Mouse (Mus musculus): ENCODE measurements around the gene Cldn7.

The Cldn7 gene

DNA sequence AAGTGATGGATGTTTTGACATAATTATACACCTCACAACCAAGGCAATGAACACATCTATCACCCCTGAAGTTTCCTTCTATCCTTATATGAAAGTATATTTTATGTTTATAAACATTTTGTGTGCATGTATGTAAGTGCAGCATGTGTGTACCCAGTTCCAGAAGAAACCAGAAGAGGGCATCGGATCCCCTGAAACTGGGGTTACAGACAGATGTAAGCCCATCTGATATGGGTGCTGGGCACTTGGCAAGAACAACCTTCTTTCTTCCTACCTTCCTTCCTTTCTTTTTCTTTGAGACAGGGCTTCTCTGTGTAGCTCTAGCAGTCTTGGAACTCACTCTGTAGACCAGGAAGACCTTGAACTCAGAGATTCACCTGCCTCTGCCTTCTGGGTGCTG lies 8.4 kb upstream of the Cldn7 start:
- no peak for DNase-seq

- no peak for DNase-seq
Observed at GRCm38 (mm10) chr11:69960616-69961015, 4.0 kb upstream of the Cldn7 start.

DNA sequence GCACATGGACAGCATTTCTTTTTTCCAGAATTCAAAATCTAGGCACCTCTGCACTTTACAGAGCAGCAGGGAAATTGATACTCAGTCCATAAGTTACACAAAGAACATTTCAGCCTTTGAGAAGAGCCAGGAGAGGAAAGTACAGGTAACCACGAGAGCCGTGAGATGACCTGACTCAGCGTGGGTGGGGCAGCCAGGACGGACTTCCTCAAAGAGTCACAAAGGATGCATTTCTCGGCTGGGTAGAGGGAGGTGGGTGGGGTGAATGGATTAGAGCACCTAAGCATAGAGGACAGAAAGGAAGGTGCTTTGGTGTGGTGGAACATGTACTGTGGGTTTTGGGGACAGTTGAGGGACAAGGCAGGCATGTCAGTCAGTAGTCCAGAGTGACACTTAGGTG lies 2.7 kb upstream of the Cldn7 start:
- no peak for DNase-seq

- DNase-seq = no peak
Observed at GRCm38 (mm10) chr11:69965271-69966005, 859 bp downstream of the Cldn7 start.

- DNase-seq = no peak
Observed at GRCm38 (mm10) chr11:69966006-69966859, 1.7 kb downstream of the Cldn7 start.

GRCm38 (mm10) chr11:69966860-69967517 lies 2.4 kb downstream of the Cldn7 start:
- DNase-seq = no peak

DNA sequence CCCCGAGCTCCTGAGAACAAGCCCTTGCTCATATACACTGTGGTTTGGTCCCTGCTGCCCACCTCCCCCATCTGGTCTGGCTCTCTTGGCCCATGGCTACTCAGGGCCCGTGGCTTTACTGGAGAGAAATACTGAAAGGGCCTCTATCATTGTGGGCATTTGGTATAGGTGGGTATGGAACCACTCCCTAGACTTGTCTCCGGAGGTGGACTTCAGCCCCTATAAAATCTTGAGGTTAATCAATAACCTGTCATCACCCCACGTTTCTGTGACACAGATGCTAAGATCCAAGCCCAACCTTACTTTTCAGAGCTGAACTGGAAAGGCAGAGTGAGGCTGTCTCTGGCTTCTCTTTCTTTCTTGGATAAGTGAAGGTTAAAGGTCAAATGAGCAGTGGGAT lies 4.2 kb downstream of the Cldn7 start:
- no peak for DNase-seq

DNA sequence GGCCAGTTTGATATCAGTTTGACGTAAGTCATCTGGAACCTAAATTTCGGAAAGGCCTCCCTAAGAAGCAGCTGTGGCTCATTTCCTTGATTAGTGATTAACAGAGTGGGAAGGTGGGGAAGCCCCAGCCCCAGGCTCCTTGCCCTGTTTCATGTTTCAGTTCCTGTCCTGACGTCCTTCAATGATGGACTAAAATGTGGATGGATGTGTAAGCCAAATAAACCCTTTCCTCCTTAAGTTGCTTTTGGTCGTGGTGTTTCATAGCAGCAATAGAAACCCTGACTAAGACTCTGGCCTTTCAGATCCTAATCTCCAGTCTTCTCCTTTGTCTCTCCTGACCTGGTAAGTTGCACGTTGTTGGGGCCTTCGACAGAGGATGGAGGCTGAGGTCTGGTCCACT lies 5.6 kb downstream of the Cldn7 start:
- no peak for DNase-seq

DNA sequence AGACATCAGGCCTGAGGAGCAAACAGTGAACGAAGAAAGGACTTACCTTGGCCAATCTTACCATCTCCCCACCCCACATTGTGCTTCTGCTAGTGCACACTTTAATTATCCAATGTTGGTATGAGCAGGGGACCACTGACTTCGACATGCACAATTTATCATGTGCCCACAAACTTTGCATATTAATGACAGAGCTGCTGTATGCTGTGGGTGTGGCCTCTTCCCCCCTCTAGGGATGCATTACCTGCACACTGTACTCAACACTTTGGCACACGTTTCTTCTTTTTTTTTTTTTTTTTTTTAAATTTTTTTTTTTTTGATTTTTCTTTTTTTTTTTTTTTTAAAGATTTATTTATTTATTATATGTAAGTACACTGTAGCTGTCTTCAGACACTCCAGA lies 6.2 kb downstream of the Cldn7 start:
- no peak for DNase-seq

- DNase-seq = no peak
Observed at GRCm38 (mm10) chr11:69974907-69975306, 10.3 kb downstream of the Cldn7 start.

- DNase-seq = no peak
Observed at GRCm38 (mm10) chr11:69976271-69976670, 11.7 kb downstream of the Cldn7 start.

- no peak for DNase-seq
Observed at GRCm38 (mm10) chr11:69979827-69980195, 15.2 kb downstream of the Cldn7 start.

GRCm38 (mm10) chr11:69980196-69981140 lies 15.9 kb downstream of the Cldn7 start:
- peak; percentile 100 for DNase-seq

DNA sequence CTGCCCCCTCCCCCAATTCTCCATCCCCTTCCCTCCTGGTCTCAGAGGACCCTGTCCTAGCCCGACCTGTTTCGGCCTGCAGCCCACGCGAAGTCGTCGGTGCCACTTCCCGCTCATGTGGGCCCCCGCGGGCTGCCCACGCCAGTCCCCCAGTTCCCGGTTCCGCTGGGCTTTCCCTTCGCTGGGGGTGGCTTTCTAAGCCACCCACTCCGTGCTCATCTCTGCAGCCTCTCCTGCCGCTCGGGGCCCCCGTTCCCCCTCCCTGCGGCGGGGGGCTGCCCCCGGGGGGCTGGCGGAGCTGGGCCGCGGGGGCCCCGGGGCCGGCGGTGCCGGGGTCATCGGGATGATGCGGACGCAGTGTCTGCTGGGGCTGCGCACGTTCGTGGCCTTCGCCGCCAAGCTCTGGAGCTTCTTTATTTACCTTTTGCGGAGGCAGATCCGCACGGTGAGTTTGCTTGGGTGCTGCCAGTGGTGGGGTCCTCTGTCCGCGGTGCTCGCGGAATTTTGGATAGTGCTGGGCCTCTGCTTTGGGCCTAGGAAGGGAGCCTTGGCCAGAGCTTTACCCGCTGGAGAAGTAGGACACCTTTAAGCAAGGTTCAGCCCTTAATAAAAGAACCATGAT lies 16.7 kb downstream of the Cldn7 start, which contains the start of gene Ctdnep1:
Gene Ctdnep1 (plus strand): TSS at position 16 of the 622 bp plus-strand sequence.
- peak; percentile 54 for DNase-seq

DNA sequence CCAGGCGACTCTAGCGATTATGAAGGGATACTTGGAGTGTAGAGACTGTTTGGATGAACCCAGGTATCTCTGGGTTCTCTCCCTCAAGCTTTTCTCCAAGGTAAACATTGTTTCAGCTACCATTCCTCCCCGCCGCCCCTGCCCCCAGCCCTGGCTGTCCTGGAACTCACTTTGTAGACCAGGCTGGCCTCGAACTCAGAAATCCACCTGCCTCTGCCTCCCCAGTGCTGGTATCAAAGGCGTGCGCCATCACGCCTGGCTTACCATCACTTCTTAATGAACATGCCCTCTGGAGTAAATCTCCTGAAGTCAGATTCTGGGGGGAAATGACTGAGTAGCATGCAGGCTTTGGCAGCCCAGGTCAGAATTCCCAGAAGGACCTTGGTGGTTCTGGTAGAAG lies 17.6 kb downstream of the Cldn7 start, which contains the start of gene Elp5:
Gene Elp5 (minus strand): TSS at position 293 of the 400 bp plus-strand sequence.
- peak; percentile 51 for DNase-seq

DNA sequence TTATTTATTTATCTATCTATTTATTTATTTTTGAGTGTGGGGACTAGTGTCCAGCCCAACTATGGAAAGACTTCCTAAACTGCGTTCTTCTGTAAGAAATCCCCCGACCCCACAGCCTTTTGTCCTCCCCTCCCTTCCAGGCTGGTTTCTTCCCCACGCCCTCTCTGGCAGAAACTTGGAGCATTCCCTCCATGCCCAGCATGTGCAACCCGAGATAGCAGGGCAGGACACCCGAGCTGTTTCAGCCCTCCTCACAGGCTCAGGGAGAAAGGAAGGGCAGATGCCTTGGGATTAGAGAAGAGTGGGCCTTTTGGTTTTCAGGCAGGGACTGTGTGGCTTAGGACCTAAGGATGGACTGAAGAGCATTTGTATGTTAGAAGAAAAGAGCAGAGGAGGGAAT lies 18.3 kb downstream of the Cldn7 start:
- DNase-seq = no peak

DNA sequence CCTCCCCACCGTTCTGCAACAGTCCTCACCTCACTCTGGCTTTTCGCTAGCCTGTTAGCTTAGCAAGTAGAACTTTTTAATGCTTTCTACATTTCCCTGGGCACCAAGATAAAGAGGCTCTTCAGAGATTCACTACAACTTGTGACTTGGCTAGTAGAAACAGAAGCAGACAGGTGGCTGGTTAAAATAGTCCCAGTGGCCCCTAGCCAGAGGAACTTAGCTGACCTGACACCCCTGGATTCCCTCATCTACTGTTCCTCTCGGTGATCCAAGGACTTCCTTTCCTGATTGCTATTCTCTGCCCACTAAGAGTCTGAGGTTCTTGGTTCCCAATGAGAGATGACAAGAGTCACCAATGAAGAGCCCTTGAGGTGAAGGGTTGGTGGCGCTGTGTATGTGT lies 18.8 kb downstream of the Cldn7 start:
- DNase-seq = peak; percentile 34

GRCm38 (mm10) chr11:69984431-69984830 lies 19.9 kb downstream of the Cldn7 start:
- peak; percentile 42 for DNase-seq

DNA sequence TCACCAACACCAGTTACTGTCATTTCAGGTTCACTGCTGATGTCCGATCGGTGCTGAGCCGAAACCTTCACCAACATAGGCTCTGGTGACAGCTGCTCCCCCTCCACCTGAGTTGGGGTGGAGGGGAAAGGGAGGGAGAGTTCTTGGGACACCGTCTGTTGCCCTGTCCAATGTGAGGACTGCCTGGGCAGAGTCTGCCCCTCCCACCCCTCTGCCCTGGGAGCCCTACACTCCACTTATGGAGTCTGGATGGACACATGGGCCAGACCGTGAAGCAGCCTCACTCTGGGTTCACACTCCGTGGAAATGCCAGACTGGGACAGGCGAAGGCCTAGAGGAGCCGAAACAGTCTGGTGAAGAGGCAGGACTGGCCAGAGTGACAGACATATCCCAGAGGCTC lies 25.4 kb downstream of the Cldn7 start:
- DNase-seq = peak; percentile 49

DNA sequence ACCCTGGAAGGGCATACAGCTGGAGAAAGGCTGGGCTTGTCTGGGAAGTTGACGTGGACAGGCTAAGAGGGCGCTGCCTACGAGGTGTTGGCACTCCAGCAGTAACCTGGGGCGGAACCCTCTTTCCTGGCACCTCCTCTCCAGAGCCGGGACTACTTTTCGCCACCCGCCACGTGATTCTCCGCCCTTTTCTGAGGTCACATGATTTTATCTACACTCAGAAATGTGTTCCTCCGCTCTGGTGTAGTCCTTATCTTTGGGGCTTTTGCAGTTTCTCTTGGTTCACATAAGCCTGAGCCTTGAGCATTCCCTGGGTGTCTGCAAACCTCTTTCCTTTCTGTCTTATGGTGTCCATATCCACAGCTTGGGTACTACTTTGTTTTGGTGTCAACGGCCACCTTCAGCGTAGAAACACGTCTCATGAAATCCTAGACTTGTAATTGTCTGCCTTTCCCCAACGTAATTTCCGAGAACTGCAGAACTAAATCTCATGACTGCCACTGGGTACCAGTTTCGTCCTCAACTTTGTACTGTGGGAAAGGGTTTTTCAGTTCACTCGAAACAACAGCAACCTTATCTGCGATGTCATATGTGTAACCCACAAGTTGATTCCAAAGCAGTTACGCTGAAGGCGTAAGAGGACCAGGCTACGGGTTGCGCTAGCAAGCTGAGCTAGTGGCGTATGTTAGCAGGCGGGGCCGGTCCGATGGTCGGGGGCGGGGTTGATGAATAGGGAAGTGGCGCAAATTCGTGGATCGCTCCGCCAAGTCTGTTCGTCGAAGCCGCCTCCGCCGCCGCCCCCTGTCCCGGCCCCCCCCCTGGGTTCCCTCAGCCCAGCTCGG lies 26.5 kb downstream of the Cldn7 start, which contains the start of gene Gabarap:
Gene Gabarap (plus strand): TSS at position 294 of the 842 bp plus-strand sequence.
- DNase-seq = peak; percentile 96

DNA sequence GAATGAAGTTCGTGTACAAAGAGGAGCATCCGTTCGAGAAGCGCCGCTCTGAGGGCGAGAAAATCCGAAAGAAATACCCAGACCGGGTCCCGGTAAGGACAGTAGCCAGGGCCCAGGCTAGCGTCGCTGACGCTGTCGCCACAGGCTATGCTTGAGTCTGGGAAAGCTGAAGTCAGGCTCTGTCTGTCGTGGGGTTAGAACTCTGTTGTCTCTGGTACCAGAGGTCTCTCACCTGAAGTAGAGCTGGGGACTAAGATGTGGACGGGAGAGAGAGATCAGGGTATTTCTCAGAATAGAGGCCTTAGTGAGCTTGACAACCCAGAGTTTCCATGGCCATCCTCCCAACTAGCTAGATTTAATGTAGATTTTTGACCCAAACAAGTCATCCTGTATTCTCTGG lies 27.1 kb downstream of the Cldn7 start:
- no peak for DNase-seq

Data from cerebellum, adult 9-10 months (tissue).